Mouse (Mus musculus) hindlimb bud, embryonic 11.5 days (tissue): ENCODE results near the gene Fbxl14.

Experiments
- DNase-seq: peaks from one replicate; pipeline ENCODE4 v3.0.0-alpha.2; 2012; ENCODE audit warnings: low read depth, low spot score; ENCODE audit errors: extremely low spot score

The Fbxl14 gene

GRCm38 (mm10) chr6:119491997-119492629 lies 12.6 kb downstream of the Fbxl14 start:
- DNase-seq: no peak

GRCm38 (mm10) chr6:119492630-119493014 lies 13.2 kb downstream of the Fbxl14 start:
- no peak for DNase-seq

DNA sequence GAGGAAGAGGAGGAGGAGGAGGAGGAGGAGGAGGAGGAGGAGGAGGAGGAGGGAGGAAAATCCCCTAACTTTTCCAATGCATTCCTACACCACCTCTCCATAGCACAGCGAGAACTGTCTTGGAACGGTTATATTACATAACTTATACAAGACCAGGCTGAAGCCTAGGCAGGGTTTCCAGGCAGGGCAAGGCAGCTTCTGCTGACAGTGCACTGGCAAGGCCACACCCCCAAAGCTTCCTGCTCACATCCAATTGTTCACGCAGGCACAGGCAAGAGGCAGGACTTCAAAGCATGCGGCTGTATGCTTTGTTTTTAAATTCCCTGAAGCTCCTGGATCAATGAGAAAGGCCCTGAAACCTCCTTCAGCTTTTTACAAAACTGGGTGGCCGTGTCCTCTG lies 19.8 kb downstream of the Fbxl14 start:
- no peak for DNase-seq

- DNase-seq: no peak
Measured at GRCm38 (mm10) chr6:119500086-119500485, 20.6 kb downstream of the Fbxl14 start.

- no peak for DNase-seq
Measured at GRCm38 (mm10) chr6:119502031-119502430, 22.6 kb downstream of the Fbxl14 start.

DNA sequence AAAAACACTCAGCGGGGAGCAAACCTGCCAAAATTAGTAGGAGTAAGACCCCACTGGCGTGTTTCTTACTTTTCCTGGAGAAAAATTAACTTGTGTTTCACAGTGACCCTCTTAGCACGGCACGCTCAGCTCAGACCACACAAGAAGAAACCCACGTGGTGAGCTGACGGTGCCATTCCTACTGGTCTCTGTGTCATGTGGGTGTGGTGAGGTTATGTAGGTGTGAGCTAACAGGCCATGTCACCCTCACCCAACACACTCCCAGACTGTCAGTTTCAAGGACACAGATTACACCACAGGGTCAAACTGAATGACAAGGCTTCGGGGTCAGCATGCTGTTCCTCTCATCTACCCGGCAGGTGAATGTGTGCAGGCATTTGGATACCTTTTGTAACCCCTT lies 25.3 kb downstream of the Fbxl14 start:
- no peak for DNase-seq

- no peak for DNase-seq
Measured at GRCm38 (mm10) chr6:119505525-119506225, 26.2 kb downstream of the Fbxl14 start.

DNA sequence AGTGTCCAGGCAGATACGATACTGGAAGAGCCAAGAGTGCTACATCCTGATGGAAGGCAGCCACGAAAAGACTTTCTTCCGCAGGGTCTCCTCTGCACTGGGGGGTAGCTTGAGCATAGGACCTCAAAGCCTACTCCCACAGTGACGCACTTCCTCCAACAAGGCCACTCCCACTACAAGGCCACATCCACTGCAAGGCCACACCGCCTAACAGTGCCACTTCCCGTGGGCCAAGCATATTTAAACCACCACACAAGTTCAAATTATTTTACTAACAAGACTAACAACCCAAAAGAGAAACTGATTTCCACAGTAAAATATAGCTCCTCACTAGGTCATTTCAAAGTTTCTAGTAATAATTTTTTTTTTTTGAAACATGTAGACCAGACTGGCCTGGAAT lies 28.8 kb downstream of the Fbxl14 start:
- DNase-seq: no peak

GRCm38 (mm10) chr6:119508634-119509375 lies 29.3 kb downstream of the Fbxl14 start:
- no peak for DNase-seq

DNA sequence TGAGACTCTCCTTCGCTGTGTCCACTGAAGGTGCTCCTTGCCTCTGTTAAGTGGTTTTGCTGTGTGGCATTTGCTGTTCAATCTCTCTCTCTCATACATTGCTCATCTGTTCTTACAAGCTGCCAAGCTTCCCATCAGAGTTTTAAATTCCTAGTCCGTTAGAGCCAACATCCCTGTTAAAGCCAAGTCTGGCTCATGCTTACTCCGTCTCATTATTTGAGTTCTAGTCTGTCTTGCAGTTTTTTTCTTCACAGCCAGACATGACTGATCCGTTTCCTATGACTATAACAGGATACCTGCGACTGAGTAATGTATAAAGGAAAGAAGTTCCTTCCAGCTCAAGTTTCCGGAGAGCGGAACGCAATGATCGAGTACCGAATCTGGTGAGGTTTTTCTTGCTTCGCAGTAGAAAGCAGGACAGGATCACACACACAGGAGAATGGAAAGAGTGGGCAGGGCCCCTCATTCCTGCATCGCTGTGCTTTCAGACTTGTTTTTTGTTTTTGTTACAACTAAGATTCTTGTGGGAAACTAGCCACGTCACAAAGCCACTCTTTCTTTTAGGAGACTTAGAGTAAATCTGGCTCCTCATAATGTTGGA lies 30.1 kb downstream of the Fbxl14 start:
- no peak for DNase-seq

DNA sequence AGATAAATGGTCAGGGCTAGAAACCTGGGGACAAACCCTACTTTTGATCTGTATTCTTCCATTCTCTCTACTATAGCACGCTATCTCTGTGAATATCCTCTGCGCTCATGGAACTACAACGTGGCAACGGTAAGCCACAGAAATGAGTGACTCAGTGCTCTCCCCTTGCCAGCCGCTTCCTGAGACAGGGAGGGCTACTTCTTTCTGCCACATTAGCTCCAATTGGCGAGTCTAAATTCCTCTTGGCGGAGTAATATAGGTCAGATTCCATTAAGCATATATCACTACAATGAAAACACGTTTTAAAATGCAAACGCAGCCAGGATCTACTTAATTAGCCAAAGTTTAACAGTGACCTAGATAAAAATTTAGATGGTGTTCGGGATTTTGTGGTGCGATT lies 33.2 kb downstream of the Fbxl14 start:
- no peak for DNase-seq

DNA sequence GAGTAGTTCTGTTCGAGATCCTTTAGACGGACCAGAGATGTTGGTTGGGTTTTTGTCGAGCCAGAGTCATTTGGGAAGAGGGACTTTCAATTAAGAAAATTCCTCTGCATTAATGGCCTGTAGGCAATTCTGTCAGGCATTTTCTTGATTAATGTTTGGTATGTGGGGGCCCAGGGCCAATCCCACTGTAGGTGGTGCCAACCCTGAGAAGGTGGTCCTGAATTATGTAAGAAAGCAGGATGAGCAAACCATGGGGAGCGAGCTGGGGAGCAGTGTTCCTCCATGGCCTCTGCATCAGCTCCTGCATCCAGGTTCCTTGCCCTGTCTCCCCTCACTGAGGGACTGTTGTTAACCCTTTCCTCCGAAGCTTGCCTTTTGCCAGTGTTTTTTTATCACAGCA lies 34.0 kb downstream of the Fbxl14 start:
- no peak for DNase-seq

DNA sequence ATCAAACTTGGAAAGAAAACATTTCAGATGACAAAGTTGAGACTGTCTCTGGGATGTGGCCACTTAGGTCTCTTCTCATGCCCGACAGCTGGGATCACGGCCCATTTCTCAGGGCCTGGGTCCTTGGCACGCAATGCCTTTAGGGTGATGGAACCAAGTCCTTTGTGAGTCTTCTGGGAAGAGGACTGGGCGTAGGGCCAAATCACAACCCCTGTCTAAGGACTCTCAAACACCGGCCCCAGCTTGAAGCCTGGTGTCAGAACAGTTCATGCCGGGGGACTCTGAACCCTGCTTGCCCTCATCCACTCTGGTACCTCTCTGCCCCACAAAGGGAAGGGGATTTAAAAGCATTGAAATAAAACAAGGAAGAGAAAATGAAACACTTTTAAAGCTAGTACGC lies 34.6 kb downstream of the Fbxl14 start:
- DNase-seq: no peak

- DNase-seq: no peak
Measured at GRCm38 (mm10) chr6:119520731-119521130, 41.3 kb downstream of the Fbxl14 start.

DNA sequence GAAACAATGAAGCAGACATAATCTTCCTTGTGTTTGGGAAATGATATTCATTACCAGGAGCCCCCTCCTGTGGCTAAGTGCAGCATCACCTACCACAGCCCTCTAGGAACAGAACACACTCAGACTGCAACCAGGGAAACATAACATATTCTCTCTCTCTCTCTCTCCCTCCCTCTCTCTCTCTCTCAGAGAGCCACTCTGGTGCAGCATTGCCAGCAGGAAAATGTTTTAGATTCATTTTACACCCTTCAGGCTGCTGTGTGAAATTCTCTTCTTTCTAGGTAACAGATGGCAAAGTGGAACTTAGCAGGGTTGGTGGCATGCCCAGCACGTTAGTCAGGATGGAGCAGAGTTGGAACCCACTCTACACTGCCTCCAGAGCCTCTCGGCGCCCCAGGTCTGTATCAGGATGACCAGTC lies 42.0 kb downstream of the Fbxl14 start:
- no peak for DNase-seq

GRCm38 (mm10) chr6:119521931-119522391 lies 42.5 kb downstream of the Fbxl14 start:
- DNase-seq: no peak

DNA sequence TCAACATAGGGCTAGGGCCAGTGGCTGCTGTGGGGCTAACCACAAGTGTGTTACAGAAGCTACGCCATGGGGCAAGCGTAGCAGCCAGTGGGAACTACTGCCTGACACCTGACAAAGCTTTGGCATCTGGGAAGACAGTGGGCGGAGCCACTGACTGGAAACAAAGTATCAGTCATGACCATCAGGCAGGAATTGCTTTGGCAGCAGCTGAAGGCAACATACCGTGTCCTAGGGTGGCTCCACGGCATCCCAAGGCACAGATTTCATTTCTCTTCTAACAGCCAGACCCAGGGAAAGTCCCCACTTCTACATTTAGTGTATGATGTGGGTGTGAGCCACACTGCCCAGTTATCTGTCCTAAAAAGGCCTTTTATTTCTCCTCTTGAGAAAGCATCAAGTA lies 47.0 kb downstream of the Fbxl14 start:
- no peak for DNase-seq

- no peak for DNase-seq
Measured at GRCm38 (mm10) chr6:119529659-119530058, 50.2 kb downstream of the Fbxl14 start.
